Mouse (Mus musculus) embryo, embryonic 11 days (tissue): ENCODE measurements around the gene Ntm.
A peak's percentile ranks its signal among the peaks of the same experiment; 100 is the strongest.

Experiments used
- DNase-seq: peaks from one replicate; pipeline ENCODE4 v3.0.0-alpha.2; 2015

Ntm gene

GRCm38 (mm10) chr9:29004534-29004933 lies 958.4 kb downstream of the Ntm start:
- DNase-seq: no peak

- DNase-seq: peak; percentile 33
Observed at GRCm38 (mm10) chr9:28999951-29000351, 963.0 kb downstream of the Ntm start.

- no peak for DNase-seq
Observed at GRCm38 (mm10) chr9:28977275-28977674, 985.7 kb downstream of the Ntm start.

GRCm38 (mm10) chr9:28969455-28969854 lies 993.5 kb downstream of the Ntm start:
- no peak for DNase-seq
